ENCODE assay signal across 8 mouse cellular contexts in genomic region chr16:20097711-20098374, GRCm38 (mm10). TPM values are rescaled to one million over a fixed set of nuclear protein-coding genes. Genes with fewer than 3 reads are reported as not detected.
DNase-seq lines count a peak whose midpoint lies in the region; ATAC-seq lines count a peak whose summit lies in the region.

No protein-coding gene starts in this region.

- H3K9me3 ChIP-seq in forebrain, embryonic 10.5 days: peaks cover 4% of the 10 kb centered on the region; the same call in 1 of the 2 replicates
- no peaks in the 10 kb centered on the region for H3K9me3 ChIP-seq in heart, embryonic 16.5 days (replicated peaks; ENCODE audit: control insufficient read depth, low read length)
- H3K9me3 ChIP-seq in liver, embryonic 15.5 days (replicated peaks): no peaks in the 10 kb centered on the region
- no peaks in the 10 kb centered on the region for H3K9me3 ChIP-seq in neural tube, embryonic 12.5 days

- WGBS in forebrain, embryonic 10.5 days: under 1% methylated on average over 61 of the region's 61 CpGs
- WGBS in heart, embryonic 16.5 days: under 1% methylated on average over 61 of the region's 61 CpGs
- under 1% methylated on average over 61 of the region's 61 CpGs for WGBS in liver, embryonic 15.5 days (ENCODE audit: insufficient replicate concordance)
- under 1% methylated on average over 61 of the region's 61 CpGs for WGBS in neural tube, embryonic 12.5 days

- peak overlapping the region; percentile 99 for H3K9ac ChIP-seq in heart, embryonic 16.5 days (ENCODE audit: low read length)
- H3K9ac ChIP-seq in liver, embryonic 15.5 days: peak overlapping the region; percentile 83
- H3K9ac ChIP-seq in neural tube, embryonic 12.5 days: peak overlapping the region; percentile 99

- H3K27me3 ChIP-seq in forebrain, embryonic 10.5 days (ENCODE audit: poor library complexity, severe bottlenecking): no peaks in the 10 kb centered on the region
- no peaks in the 10 kb centered on the region for H3K27me3 ChIP-seq in heart, embryonic 16.5 days (ENCODE audit: control insufficient read depth, insufficient read depth, low read length)
- no peaks in the 10 kb centered on the region for H3K27me3 ChIP-seq in liver, embryonic 15.5 days
- no peaks in the 10 kb centered on the region for H3K27me3 ChIP-seq in neural tube, embryonic 12.5 days (replicated peaks)

- H3K4me1 ChIP-seq in forebrain, embryonic 10.5 days: no peaks in the 10 kb centered on the region; the same call in 1 of the 2 replicates
- peaks cover 2% of the 10 kb centered on the region; the same call in 1 of the 2 replicates for H3K4me1 ChIP-seq in heart, embryonic 16.5 days (ENCODE audit: control insufficient read depth, insufficient read depth, low read length)
- peaks cover 13% of the 10 kb centered on the region for H3K4me1 ChIP-seq in liver, embryonic 15.5 days (replicated peaks)
- 0 out of 2 replicates have a peak, but pooled peaks cover 3% of the 10 kb centered on the region for H3K4me1 ChIP-seq in neural tube, embryonic 12.5 days

- peaks cover 5% of the 10 kb centered on the region; the same call in 1 of the 2 replicates for H3K36me3 ChIP-seq in forebrain, embryonic 10.5 days (replicated peaks)
- peaks cover 7% of the 10 kb centered on the region; the same call in 1 of the 2 replicates for H3K36me3 ChIP-seq in heart, embryonic 16.5 days (ENCODE audit: control insufficient read depth, insufficient read depth)
- no peaks in the 10 kb centered on the region; the same call in 1 of the 2 replicates for H3K36me3 ChIP-seq in liver, embryonic 15.5 days (replicated peaks)
- peaks cover 6% of the 10 kb centered on the region; the same call in 1 of the 2 replicates for H3K36me3 ChIP-seq in neural tube, embryonic 12.5 days

- peak; percentile 65 for DNase-seq in c-Kit-negative CD71-positive TER-119-positive erythroid progenitor cells, embryonic 14.5 days (ENCODE audit: low read depth, low spot score)
- DNase-seq in forebrain, embryonic 10.5 days (ENCODE audit: extremely low spot score, low spot score): peak; percentile 92
- DNase-seq in kidney, postnatal 36 days: peak; percentile 97 to 98
- DNase-seq in telencephalon, adult 2 months (ENCODE audit: low read depth, low spot score): peak; percentile 66

- H3K4me2 ChIP-seq in heart, embryonic 16.5 days (ENCODE audit: low read depth, low read length): peak overlapping the region; percentile 67
- H3K4me2 ChIP-seq in liver, embryonic 15.5 days: peak overlapping the region; percentile 94
- peak overlapping the region; percentile 67 for H3K4me2 ChIP-seq in neural tube, embryonic 12.5 days (replicated peaks)

- peak overlapping the region; percentile 98 for H3K27ac ChIP-seq in forebrain, embryonic 10.5 days
- peak overlapping the region; percentile 100 for H3K27ac ChIP-seq in heart, embryonic 16.5 days (ENCODE audit: low read length)
- peak overlapping the region; percentile 92 for H3K27ac ChIP-seq in liver, embryonic 15.5 days (replicated peaks)
- peak overlapping the region; percentile 97 for H3K27ac ChIP-seq in neural tube, embryonic 12.5 days

- peak overlapping the region; percentile 96 for H3K4me3 ChIP-seq in forebrain, embryonic 10.5 days
- peak overlapping the region; percentile 97 for H3K4me3 ChIP-seq in heart, embryonic 16.5 days (ENCODE audit: low read length)
- H3K4me3 ChIP-seq in liver, embryonic 15.5 days (replicated peaks): peak overlapping the region; percentile 92
- H3K4me3 ChIP-seq in neural tube, embryonic 12.5 days: peak overlapping the region; percentile 93

- peak; percentile 73 for ATAC-seq in CD4-positive, CD25-positive, alpha-beta regulatory T cell, adult 4 months
- peak; percentile 93 for ATAC-seq in heart, embryonic 16.5 days (replicated peaks; ENCODE audit: extremely low read depth, insufficient read depth, low FRiP score)
- ATAC-seq in liver, embryonic 15.5 days (ENCODE audit: insufficient read depth): peak; percentile 91
- peak; percentile 90 for ATAC-seq in neural tube, embryonic 12.5 days (ENCODE audit: low FRiP score, low read depth)

RNA-seq across cellular contexts. Expression of gene Klhl24, which starts 0.5 kb away (rescaled TPM):
- polyA plus RNA-seq in CD4-positive, CD25-positive, alpha-beta regulatory T cell, adult 4 months (2017; shearing (Covaris generic)): 10 to 100 TPM; 34.5 to 39.6 TPM
- 21.0 and 22.3 TPM in 2 replicates for polyA plus RNA-seq in forebrain, embryonic 10.5 days (2016; fragmentation: Nextera tagmentation; extraction: Ambion mirVana)
- polyA plus RNA-seq in heart, embryonic 16.5 days (2015; fragmentation: Nextera tagmentation; extraction: Ambion mirVana): 42.3 and 45.3 TPM in 2 replicates
- 5.5 and 6.2 TPM in 2 replicates for polyA plus RNA-seq in liver, embryonic 15.5 days (2015; fragmentation: Nextera tagmentation; extraction: Ambion mirVana)
- 60.4 and 69.7 TPM in 2 replicates for polyA plus RNA-seq in neural tube, embryonic 12.5 days (2016; fragmentation: Nextera tagmentation; extraction: Ambion mirVana)

RNA-seq across cellular contexts. Expression of gene Yeats2, which starts 43.0 kb away (rescaled TPM):
- 1 to 10 TPM; 6.0 to 8.4 TPM for polyA plus RNA-seq in CD4-positive, CD25-positive, alpha-beta regulatory T cell, adult 4 months (2017; shearing (Covaris generic))
- 40.1 and 41.2 TPM in 2 replicates for polyA plus RNA-seq in forebrain, embryonic 10.5 days (2016; fragmentation: Nextera tagmentation; extraction: Ambion mirVana)
- polyA plus RNA-seq in heart, embryonic 16.5 days (2015; fragmentation: Nextera tagmentation; extraction: Ambion mirVana): 14.7 and 16.1 TPM in 2 replicates
- polyA plus RNA-seq in liver, embryonic 15.5 days (2015; fragmentation: Nextera tagmentation; extraction: Ambion mirVana): 4.7 and 5.1 TPM in 2 replicates
- polyA plus RNA-seq in neural tube, embryonic 12.5 days (2016; fragmentation: Nextera tagmentation; extraction: Ambion mirVana): 38.6 and 42.8 TPM in 2 replicates

Comparison
In these comparisons a context has a peak if more than half of its experiments do, and no peak if none do; other contexts are left out.
1. Peak in every context shown above with its lines: DNase-seq, ATAC-seq, H3K4me3 ChIP-seq and H3K27ac ChIP-seq.